Mouse (Mus musculus) ES-E14 (cell line): ENCODE measurements around the gene Igfbp3. TPM values are rescaled to one million over a fixed set of nuclear protein-coding genes. Genes with fewer than 3 reads are reported as not detected.

Source experiments
- DNase-seq: peaks from one replicate; pipeline ENCODE4 v3.0.0-alpha.2; 2013; ENCODE audit warnings: low read depth, low spot score
- H3K27ac ChIP-seq: 2 replicates; pipeline ENCODE4 v1.5.1; 2012; ENCODE audit warnings: low read depth, mild to moderate bottlenecking, low read length, moderate library complexity, mixed read lengths; ENCODE audit not compliant: poor library complexity, insufficient read depth, severe bottlenecking
- H3K36me3 ChIP-seq: 2 replicates; pipeline ENCODE4 v1.6.1; 2012; ENCODE audit warnings: mild to moderate bottlenecking, low read length, moderate library complexity, mixed read lengths; ENCODE audit not compliant: control insufficient read depth, poor library complexity, insufficient read depth, severe bottlenecking
- H3K4me1 ChIP-seq, 2 experiments: fragments of 150-350 bp in 1 of 2; sonication (generic) in 1 of 2; 2 replicates each; pipeline ENCODE4 v1.6.1; 2012; ENCODE audit warnings: low read length in 2 of 2, mild to moderate bottlenecking in 1 of 2, mixed read lengths in 1 of 2; ENCODE audit not compliant: control insufficient read depth in 2 of 2, insufficient read depth in 2 of 2, poor library complexity in 1 of 2
- H3K4me3 ChIP-seq, 2 experiments: fragments of 150-350 bp in 1 of 2; sonication (generic) in 1 of 2; 2 replicates each; pipeline ENCODE4 v1.5.1; 2012; ENCODE audit warnings: low read length in 2 of 2, low read depth in 1 of 2, mild to moderate bottlenecking in 1 of 2, mixed read lengths in 1 of 2; ENCODE audit not compliant: insufficient read depth in 1 of 2, poor library complexity in 1 of 2, severe bottlenecking in 1 of 2
- H3K9ac ChIP-seq: 2 replicates; pipeline ENCODE4 v1.6.1; 2012; ENCODE audit warnings: low read depth, mild to moderate bottlenecking, low read length, mixed read lengths; ENCODE audit not compliant: poor library complexity, insufficient read depth, severe bottlenecking
- H3K9me3 ChIP-seq: fragments of 150-350 bp; sonication (generic); 2 replicates; pipeline ENCODE4 v1.6.1; 2012; ENCODE audit warnings: low read depth, mild to moderate bottlenecking, low read length; ENCODE audit not compliant: control insufficient read depth, insufficient read depth
- CHD2 ChIP-seq: IDR thresholded peaks from 2 replicates; pipeline ENCODE4 v1.6.1; 2014; ENCODE audit warnings: mild to moderate bottlenecking, low read depth, low read length, inconsistent platforms
- HCFC1 ChIP-seq: IDR thresholded peaks from 2 replicates; pipeline ENCODE4 v1.6.1; 2012; ENCODE audit warnings: low read length, inconsistent platforms, borderline replicate concordance; ENCODE audit not compliant: insufficient read depth
- MAFK ChIP-seq: IDR thresholded peaks from 2 replicates; pipeline ENCODE4 v1.6.1; 2014; ENCODE audit warnings: mild to moderate bottlenecking, low read depth, low read length, inconsistent platforms; ENCODE audit not compliant: insufficient read depth
- ZC3H11A ChIP-seq: IDR thresholded peaks from 2 replicates; pipeline ENCODE4 v1.6.1; 2012; ENCODE audit warnings: low read depth, mild to moderate bottlenecking, inconsistent platforms, low read length, borderline replicate concordance
- ZNF384 ChIP-seq: IDR thresholded peaks from 2 replicates; pipeline ENCODE4 v1.6.1; 2012; ENCODE audit warnings: low read depth, low read length, inconsistent platforms
- in situ Hi-C, 2 experiments: fragments of 600-800 bp; cut with MboI; formaldehyde crosslinking; loops; one replicate each; pipeline ENCODE4 v1.15.1; 2025; ENCODE audit warnings: low sequenced_read_pairs in 2 of 2, inconsistent platforms in 1 of 2; ENCODE audit not compliant: unreplicated experiment in 2 of 2
- total RNA-seq: library from RNA; depleted of rRNA; stranded (reverse); fragments of 300-350 nt; gene quantifications from 2 replicates; pipeline ENCODE4 v1.2.3, GENCODE M21; 2012; rRNA removed

Igfbp3 gene
- 53.5 and 55.7 TPM in 2 replicates for total RNA-seq

DNA sequence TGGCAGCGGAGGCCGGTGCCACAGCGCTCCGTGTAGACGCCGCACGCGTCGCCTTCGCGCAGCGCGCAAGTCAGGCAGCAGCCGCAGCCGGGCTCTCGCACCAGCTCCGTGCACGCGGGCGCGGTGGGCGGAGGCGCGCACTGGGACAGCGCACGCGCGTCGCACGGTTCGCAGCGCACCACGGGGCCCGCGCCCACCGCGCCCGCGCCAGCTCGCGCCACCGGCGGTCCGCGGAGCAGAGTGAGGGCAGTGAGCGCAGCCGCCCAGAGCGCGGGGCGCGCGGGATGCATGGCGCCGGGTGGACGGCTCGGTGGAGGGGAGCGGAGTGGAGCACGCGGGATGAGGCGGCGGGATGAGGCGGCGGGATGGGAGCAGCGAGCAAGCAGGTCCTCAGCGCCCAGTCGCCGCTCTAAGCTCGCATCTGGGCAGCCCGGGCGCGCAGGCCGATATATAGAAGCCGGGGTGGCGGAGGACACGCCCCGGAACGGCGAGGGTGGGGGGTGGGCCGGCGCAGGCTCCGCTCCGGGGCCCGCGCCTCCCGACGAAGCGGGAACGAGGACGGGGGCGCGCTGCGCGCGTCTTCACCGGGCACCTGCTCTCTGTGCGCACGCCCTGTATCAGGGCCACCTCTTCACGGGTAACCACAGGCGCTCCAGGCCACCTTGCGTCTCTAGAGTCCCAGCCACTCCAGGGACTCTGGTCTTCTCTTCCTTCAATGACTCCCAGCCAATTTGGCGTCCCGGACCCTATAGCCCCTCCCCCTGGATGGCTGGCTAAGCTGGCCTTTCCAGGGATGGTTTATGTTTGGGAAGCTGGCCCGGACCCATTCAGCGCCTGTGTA, at the start of gene Igfbp3:
Gene Igfbp3, minus strand, starts transcription at position 423 of the 841 bp plus-strand sequence.
- H3K36me3 ChIP-seq, result peaks cover 8% of the 10 kb centered on the region
- TF ChIP-seq ZNF384 (no peak), ZC3H11A (no peak), MAFK (no peak), CHD2 (no peak)
- DNase-seq, result peak; percentile 45
- no peak within 1 kb of the TSS; the same call in 1 of the 2 replicates for H3K27ac ChIP-seq
- H3K4me3 ChIP-seq, result peak within 1 kb of the TSS; percentile 56 to 81
- no peaks in the 10 kb centered on the region; a peak in 1 of 4 replicates for H3K4me1 ChIP-seq
- peak within 1 kb of the TSS; percentile 85 for H3K9ac ChIP-seq
- in situ Hi-C loops, result loop anchor here (10.0 to 25.0 kb wide), 2 partner anchors 1031 to 1174 kb away; no protein-coding TSS in a partner anchor
- H3K9me3 ChIP-seq, result no peaks in the 10 kb centered on the region

DNA sequence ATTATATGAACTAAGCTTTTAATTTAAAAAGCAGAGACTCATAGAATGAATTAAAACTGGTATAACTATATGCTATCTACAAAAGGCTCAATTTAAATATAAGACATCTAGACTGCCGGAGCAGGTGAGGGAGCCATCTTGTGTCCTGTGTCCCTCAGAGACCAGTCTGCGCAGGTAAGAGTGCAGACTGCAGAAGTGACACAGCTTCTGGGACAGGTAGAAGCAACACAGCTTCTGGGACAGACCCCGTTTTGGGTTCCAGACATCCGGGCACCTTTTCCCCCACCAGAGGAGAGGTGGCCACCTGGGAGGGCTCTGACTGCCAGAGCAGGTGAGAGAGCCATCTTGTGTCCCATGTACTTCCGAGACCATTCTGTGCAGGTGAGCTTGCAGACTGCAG, 37.1 kb upstream of the Igfbp3 start:
- Histone ChIP-seq H3K4me3 (no peak overlapping the region), H3K36me3 (no peaks in the 10 kb centered on the region), H3K27ac (no peak overlapping the region), H3K4me1 (no peaks in the 10 kb centered on the region), H3K9ac (no peak overlapping the region), H3K9me3 (no peaks in the 10 kb centered on the region)
- no peak for TF ChIP-seq HCFC1
- no peak for TF ChIP-seq CHD2
- no peak for TF ChIP-seq MAFK
- no peak for TF ChIP-seq ZNF384
- TF ChIP-seq ZC3H11A, result no peak
- DNase-seq, result no peak
- in situ Hi-C loops, result no loop called here

DNA sequence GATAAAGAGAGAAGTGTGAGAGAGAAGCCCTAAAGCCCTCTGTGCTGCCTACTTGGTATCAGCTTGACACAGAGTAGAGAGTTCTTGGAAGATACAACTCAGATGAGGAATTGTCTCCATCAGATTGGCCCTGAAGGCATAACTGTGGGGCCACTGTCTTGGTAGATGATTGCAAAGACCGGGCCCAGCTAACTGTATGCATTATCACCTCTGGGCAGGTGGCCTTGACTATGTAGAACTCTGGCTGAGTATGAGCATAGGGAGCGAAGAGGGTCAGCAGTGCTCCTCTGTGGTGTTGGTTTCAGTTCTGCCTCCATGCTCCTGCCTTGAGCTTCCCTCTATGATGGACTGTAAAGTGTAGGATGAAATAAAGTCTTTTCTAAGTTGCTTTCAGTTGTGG, 36.7 kb upstream of the Igfbp3 start:
- Histone ChIP-seq H3K4me3 (no peak overlapping the region), H3K4me1 (no peaks in the 10 kb centered on the region), H3K9ac (no peak overlapping the region), H3K27ac (no peak overlapping the region), H3K36me3 (no peaks in the 10 kb centered on the region), H3K9me3 (no peaks in the 10 kb centered on the region)
- in situ Hi-C loops, result no loop called here
- no peak for TF ChIP-seq CHD2
- no peak for TF ChIP-seq ZNF384
- no peak for TF ChIP-seq ZC3H11A
- TF ChIP-seq HCFC1, result no peak
- TF ChIP-seq MAFK, result no peak
- no peak for DNase-seq

DNA sequence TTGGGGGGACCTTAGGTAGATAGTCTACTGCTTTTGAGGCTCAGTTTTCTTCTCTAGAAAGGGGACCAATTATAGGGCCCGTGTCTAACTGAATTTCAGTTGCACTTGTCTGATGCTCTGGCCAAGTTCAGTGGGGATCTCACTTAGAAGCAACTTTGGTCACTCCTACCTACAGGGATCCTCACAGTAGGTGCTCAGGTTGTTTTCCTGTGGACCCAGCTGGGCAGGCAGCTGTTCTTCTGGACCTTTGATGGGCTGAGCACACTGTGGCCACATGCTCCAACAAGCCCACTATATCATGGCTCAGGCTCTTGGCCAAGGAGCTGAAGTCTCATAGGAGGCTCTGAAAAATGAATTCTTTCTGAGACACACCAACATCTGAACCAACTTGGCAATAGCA, 31.1 kb upstream of the Igfbp3 start:
- in situ Hi-C loops, result no loop called here
- Histone ChIP-seq H3K9ac (no peak overlapping the region), H3K27ac (no peak overlapping the region), H3K4me1 (no peaks in the 10 kb centered on the region), H3K36me3 (no peaks in the 10 kb centered on the region), H3K4me3 (no peak overlapping the region), H3K9me3 (peaks cover 5% of the 10 kb centered on the region; the same call in 1 of the 2 replicates)
- TF ChIP-seq MAFK (no peak), HCFC1 (no peak)
- no peak for DNase-seq
